Mouse (Mus musculus) natural killer cell, adult 2 months (primary cell): ENCODE data around the gene Krtap31-1.
"Not testable (repeated sequence)": the region's sequence is repeated elsewhere in the genome, so short reads cannot be mapped to it uniquely, and the experiment has no call there.

ENCODE experiments used
- DNase-seq, 2 experiments: peaks; one replicate each; pipeline ENCODE4 v3.0.0; 2022; ENCODE audit warnings: low spot score in 2 of 2

Gene Krtap31-1

GRCm38 (mm10) chr11:99907620-99908019 is at the start of gene Krtap31-1:
Gene Krtap31-1, plus strand, starts transcription at chr11:99907920.
- no peak for DNase-seq

- DNase-seq: no peak
Observed at GRCm38 (mm10) chr11:99858761-99859160, 49.0 kb upstream of the Krtap31-1 start.

GRCm38 (mm10) chr11:99864176-99864575 is 43.5 kb upstream of the Krtap31-1 start, which contains the start of gene Gm11559:
Gene Gm11559, plus strand, starts transcription at chr11:99864476.
- DNase-seq: not testable (repeated sequence)

- DNase-seq: not testable (repeated sequence)
Observed at GRCm38 (mm10) chr11:99873089-99873488, 34.6 kb upstream of the Krtap31-1 start, which contains the start of gene Krtap9-1. Gene Krtap9-1, plus strand, starts transcription at chr11:99873389.

GRCm38 (mm10) chr11:99878887-99879286 is 28.8 kb upstream of the Krtap31-1 start, which contains the start of gene Gm11567:
Gene Gm11567, plus strand, starts transcription at chr11:99879187.
- DNase-seq: not testable (repeated sequence)

GRCm38 (mm10) chr11:99914451-99914850 is 6.7 kb downstream of the Krtap31-1 start, which contains the start of gene Gm11565:
Gene Gm11565, plus strand, starts transcription at chr11:99914751.
- DNase-seq: no peak

- DNase-seq: no peak
Observed at GRCm38 (mm10) chr11:99935991-99936390, 28.3 kb downstream of the Krtap31-1 start, which contains the start of gene Krtap31-2. Gene Krtap31-2, plus strand, starts transcription at chr11:99936291.

GRCm38 (mm10) chr11:99937751-99938264 is 30.1 kb downstream of the Krtap31-1 start:
- no peak for DNase-seq

GRCm38 (mm10) chr11:99948175-99948574 is 40.5 kb downstream of the Krtap31-1 start, which contains the start of gene Krtap9-5:
Gene Krtap9-5, plus strand, starts transcription at chr11:99948475.
- no peak for DNase-seq
